Mouse (Mus musculus): ENCODE measurements around the gene Pik3r2. TPM values are rescaled to one million over a fixed set of nuclear protein-coding genes. Genes with fewer than 3 reads are reported as not detected.

Gene Pik3r2
- total RNA-seq, 2 experiments from 2014 or later = 173 TPM

DNA sequence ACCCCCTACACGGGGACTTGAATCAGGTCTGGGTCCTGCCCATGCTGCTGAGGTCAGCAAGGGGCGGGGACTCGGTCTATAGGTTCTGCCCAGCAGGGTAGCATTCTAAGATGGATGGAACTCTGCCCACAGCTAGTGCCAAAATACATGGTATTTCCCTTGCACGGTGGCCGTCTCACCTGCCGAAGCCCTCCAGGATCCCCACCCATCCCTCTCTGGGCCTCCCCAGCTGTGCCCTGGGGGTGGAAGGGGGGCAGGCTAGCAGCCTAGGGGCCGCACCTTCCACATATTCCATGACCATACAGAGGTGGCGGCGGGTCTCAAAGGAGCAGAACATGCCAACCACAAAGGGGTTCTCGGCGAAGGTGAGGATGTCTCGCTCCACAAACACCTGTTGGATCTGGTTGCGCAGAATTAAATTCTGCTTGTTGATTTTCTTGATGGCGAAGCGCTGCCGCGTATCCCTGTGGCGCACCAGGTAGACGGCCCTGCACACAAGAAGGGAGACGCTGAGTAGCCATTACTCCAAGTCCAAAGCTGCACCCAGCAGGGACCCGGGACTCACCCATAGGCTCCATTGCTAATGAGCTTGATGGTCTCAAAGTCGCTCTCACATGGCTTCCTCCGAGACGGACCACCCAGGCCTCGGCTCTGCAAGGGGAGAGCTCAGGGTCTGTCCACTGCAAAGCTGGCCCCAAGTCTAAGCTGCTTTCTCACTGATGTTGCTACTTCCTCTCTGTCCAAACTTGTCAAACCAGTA is 10.0 kb upstream of the Pik3r2 start:
- no peak for DNase-seq (ENCODE audit: extremely low spot score in 1 of 2, low spot score in 2 of 2)
- intact Hi-C loops (cut with DNase I) = no loop called here

DNA sequence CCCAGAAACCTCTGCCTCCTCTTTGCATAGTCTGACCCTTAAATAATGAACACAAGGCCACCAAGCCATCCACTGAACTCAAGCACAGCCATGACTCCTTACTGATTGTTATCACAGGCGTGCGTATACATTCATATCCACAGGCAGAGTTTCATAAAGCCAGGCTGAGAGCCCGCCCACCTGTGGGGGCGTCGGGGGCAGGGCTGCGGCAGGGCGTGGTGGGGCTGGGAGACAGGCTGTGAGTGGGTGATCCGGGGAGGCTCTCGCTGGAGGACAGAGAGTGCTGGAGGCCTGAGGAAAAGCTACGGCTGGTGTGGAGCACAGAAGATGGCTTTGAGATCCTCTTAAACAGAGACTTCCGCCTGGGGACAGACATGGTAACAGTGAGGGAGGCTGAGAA is 3.6 kb upstream of the Pik3r2 start:
- DNase-seq (ENCODE audit: extremely low spot score in 1 of 2, low spot score in 2 of 2) = no peak
- intact Hi-C loops (cut with DNase I) = no loop called here

DNA sequence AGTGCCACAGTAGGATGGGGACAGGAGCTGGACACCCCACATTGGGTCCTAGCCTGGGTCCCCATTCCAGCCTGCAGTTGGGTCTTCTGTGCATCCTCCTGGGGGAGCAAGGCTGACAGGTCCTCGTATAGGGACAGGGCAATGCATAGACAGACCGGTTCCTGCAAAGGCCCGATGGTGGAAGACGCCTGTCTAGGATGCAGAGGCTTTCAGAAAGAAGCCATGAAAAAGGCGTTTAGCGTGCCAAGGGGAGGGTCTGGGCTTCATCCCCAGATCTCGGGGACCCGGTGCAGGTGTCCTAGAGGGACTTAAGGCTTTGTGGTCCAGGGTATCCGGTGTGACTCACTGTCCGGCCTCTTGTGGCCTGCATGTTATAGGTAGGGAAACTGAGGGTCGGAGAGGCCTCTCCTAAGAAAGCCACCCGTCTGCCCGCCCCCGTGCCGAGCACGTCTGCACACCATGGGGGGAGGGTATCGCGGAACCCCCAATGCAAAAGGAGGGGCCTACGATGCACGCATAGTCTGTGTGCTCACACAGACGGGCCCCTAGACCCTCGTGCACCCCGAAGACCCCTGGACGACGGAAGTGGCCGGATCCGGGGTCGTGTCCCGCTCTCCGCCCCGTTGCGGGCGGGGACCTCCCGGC is 540 bp downstream of the Pik3r2 start:
- intact Hi-C loops (cut with DNase I) = no loop called here
- DNase-seq (ENCODE audit: extremely low spot score in 1 of 2, low spot score in 2 of 2) = peak in 1 of 2 experiments; percentile 73

DNA sequence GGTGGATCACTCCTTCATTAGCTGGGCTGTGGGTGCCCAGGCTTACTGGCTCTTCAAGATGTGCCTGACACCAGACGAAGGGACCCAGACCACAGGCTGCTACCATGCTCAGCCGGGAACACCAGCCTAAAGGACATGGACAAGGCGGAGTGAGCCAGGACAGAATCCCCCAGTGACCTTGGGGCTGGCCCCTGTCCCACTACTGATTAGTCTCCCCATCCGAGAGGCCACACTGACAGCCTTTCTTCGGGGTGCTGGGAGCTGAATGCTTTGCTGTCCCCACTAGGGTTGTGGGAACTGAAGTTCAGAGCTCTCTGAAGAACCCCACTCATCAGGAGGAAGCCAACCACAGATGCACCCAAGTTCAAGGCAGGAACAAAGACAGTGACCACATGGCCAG is 1.3 kb downstream of the Pik3r2 start:
- DNase-seq (ENCODE audit: extremely low spot score in 1 of 2, low spot score in 2 of 2) = no peak
- intact Hi-C loops (cut with DNase I) = no loop called here

DNA sequence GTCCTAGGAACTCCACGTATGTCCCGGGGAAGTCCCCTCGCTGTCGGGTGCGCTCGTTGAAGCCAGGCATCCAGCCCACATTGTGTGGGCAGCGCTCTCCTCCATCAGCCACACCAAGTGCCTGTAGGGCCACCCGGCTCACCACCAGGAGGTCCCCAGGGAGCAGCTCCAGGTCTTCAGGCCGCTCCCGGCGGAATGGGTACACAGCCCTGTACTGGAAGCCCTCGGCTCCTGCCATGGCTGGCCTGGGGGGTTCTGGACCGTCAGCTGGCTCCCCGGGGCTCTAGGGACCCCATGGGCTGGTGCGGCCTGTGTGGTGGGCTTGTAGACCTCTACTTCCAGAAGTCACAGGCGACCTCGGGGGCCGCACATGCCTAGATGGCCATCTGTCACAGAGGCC is 1.8 kb downstream of the Pik3r2 start:
- intact Hi-C loops (cut with DNase I) = no loop called here
- no peak for DNase-seq (ENCODE audit: extremely low spot score in 1 of 2, low spot score in 2 of 2)

DNA sequence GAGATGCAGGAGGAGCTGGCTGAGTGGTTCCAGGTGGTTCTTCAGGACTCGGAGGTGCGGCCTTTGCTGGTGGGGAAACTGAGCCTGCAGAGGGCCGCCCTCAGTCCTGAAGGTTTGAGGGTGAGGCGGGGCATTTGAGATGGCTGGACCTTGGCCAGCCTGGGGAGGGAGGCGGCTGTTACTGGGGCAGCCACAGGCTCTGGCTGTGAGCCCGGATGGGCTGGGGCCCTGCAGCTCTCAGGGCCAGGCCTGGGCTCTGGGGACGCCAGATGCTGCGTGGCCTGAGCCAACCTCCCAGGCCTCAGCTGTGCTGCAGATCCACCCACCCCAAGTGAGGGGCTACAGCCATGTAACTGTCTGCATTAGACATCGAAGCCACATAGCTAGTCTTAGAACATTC is 2.7 kb downstream of the Pik3r2 start:
- peak in 1 of 2 experiments; percentile 89 for DNase-seq (ENCODE audit: extremely low spot score in 1 of 2, low spot score in 2 of 2)
- intact Hi-C loops (cut with DNase I) = no loop called here

DNA sequence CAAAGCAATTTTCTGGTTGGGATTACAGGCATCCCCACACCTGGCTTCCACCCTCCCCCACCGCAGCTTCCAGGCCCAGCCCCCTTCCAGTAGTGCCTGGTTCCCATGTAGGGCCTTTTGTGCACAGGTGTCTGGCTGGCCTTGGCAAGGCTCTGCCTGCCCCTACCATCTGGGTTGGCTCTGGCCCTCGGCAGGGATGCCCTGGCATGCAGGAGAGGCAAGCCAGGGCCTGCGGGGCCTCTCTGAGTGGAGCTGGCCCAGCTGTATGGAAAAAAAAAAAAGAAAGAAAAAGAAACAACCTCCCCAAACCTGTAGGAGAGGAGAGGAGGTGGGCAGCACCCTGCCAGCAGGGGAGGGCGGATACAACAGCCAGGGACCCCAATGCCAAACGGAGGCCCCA is 3.1 kb downstream of the Pik3r2 start:
- intact Hi-C loops (cut with DNase I) = no loop called here
- DNase-seq (ENCODE audit: extremely low spot score in 1 of 2, low spot score in 2 of 2) = no peak

DNA sequence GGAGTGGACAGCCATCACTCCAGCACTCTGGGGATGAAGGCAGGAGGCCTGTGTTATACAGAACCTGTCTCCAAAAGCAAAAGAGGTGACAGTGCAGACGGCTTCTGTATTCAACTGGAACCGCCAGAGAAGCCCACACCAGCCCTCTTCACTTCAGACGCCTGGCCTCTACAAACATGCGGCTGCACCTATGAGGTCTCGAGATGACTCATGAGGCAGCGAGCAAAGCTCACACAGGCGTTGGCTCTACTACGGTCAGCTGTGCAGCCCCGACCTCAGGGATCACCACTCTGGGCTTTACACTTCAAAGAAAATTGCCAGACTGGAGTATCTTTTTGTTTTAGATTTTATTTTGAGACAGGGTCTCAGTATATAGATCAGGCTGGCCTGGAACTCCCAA is 3.6 kb downstream of the Pik3r2 start:
- intact Hi-C loops (cut with DNase I) = no loop called here
- DNase-seq (ENCODE audit: extremely low spot score in 1 of 2, low spot score in 2 of 2) = no peak

DNA sequence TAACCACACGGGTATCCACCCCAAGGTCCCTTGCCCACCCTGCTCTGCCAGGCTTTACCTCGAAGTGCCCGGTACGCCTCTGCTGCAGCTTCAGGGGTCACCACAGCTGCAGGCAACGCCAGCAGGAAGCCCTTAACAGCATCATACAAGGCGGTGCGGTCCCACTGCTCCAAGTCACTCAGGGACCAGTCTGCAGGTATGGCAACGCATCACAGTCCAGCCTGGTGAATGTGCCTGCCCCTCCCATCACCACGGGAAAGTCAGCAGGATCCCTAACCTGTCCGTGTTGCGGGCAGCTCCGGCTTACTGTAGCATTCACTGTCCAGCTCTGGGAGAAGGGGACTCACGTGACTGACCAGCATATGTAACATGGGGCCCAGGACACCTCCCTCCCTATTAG is 4.4 kb downstream of the Pik3r2 start:
- DNase-seq (ENCODE audit: extremely low spot score in 1 of 2, low spot score in 2 of 2) = no peak
- intact Hi-C loops (cut with DNase I) = no loop called here

DNA sequence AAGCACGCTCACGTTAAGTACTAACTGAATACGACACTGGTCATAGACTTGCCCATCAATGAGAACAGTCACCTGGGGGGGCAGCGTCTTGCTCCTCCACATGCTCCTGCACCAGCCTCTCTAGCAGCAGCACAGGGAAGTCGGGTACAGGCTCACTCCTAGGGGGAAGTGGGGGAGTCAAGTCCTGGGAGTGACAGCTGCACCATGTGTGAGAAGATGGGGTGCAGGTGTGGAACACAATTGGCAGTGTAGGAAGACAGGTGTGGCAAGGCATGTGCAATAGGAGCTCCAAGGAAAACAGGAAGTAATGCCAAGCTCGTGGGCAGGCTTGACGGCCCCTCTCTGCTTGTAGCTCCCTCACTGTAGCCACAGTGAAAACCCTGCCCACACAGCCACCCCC is 5.3 kb downstream of the Pik3r2 start:
- intact Hi-C loops (cut with DNase I) = no loop called here
- DNase-seq (ENCODE audit: extremely low spot score in 1 of 2, low spot score in 2 of 2) = no peak

DNA sequence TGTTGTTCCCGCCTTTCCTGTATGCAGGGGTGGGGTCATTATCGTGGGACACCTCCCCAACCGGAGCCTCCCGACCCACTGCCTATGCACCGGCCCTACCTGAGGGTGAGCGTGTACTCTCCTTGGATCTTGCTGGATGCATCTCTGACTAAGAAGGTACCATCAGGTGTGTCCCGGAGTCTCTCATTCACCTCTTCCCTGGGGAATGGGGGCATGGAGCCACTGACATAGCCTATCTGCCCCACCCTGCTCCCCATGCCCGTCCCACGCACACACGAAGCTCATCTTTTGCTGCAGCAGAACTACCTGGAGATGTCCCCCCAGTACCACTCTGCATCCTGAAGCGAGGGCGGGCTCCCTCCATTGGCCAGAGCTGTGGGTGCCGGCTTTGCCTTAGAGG is 5.8 kb downstream of the Pik3r2 start:
- intact Hi-C loops (cut with DNase I) = no loop called here
- no peak for DNase-seq (ENCODE audit: extremely low spot score in 1 of 2, low spot score in 2 of 2)

DNA sequence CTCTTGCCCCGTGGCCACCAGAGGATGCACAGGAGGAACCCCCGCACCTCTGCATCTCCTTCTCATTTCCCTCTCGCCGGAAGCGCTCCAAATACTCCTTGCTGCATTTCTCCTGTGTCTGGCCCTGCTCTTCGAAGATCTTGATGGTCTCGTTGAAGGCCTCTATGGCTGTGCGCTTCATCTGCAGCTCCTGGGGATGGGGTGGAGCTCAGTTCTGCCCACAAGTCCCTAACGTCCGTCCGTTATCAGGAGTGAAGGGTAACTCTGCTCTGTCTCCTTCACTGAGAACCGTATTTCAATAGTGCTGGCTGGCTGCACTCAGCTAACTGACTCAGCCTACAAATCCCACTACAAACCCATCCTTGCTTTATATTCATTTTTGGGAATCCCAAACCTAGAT is 6.7 kb downstream of the Pik3r2 start:
- intact Hi-C loops (cut with DNase I) = no loop called here
- DNase-seq (ENCODE audit: extremely low spot score in 1 of 2, low spot score in 2 of 2) = no peak

DNA sequence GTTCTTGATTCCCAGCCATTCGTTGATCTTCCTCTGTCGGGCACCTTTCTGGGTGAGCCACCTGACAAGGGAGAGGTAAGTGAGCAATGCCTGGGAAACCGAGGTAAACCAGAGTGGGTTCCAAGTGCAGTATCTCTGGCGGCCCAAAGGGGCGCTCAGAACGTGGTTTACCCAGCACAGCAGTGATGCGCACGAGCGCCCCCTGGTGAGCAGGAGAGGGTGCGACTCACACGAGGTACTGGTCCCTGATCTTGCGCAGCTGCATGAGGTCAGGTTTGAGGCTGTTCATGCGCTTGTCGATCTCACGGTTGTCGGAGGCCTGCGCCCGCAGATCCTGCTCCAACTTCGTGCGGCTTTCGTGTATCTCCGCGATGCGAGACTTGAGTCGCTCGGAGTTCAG is 7.2 kb downstream of the Pik3r2 start:
- intact Hi-C loops (cut with DNase I) = no loop called here
- peak; percentile 91 to 96 for DNase-seq (ENCODE audit: extremely low spot score in 1 of 2, low spot score in 2 of 2)

DNA sequence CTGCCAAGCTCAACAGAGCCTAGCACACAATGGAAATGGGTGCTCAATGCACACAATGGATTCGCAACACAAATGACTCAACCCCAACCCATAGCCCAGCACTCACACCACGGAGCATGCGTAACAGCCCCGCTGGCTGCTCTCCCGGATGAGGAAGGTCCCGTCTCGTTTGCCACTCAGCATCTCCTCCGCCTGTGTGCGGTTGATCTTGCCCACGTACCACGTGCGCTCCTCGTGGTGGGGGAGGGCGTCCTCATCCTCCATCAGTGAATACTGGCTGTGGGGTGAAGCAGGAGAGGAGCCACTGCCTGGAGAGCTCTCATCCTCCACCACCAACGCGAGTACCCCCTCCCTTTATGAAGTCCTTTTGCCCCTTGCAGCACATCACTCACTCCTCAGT is 7.6 kb downstream of the Pik3r2 start:
- intact Hi-C loops (cut with DNase I) = no loop called here
- peak in 1 of 2 experiments; percentile 63 for DNase-seq (ENCODE audit: extremely low spot score in 1 of 2, low spot score in 2 of 2)

DNA sequence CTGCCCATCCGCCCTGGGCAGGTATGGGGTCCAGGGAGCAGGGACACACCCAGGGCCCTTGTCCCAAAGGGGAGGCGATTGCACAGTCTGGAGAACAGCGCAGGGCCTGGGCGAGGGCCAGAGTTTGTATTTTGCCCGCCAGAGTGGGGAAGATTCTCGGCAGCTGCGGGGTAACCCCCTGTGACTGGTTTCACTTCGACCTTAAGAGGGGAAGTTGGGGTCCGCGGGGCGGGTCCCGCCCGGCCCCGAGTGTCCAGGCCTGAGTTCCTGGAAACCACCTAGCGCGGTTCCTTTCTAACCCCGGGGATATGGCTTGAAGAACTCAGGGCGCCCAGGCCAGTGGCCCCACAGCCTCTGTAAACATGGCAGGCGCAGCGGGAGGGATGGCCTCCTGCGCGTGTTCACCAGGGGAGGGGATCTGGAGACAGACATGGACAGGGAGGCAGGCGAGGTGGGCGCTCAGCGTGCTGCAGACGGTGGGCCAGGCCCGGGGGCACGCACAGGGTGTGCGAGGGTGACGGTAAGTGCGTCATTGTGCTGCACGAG is 8.2 kb downstream of the Pik3r2 start:
- intact Hi-C loops (cut with DNase I) = no loop called here
- peak in 1 of 2 experiments; percentile 63 for DNase-seq (ENCODE audit: extremely low spot score in 1 of 2, low spot score in 2 of 2)

DNA sequence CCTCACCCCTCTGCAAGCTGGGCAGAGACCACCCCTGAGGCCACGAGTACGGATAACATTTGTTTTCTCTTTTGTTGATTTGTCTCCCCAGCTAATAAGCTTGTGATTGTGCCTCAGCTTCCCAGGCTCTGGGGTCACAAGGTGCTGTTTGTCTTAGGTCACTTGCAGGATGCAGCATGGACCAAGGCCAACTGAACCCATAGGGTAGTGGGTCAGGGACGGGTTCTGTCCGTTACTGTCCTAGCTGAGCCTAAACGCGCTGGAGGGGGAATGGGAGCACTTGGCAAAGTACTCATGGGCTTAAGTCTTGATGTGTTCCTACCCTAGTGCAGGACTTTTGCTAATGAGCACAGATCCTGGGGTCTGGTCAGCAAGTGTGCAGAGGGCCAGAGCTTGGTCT is 9.0 kb downstream of the Pik3r2 start:
- intact Hi-C loops (cut with DNase I) = no loop called here
- no peak for DNase-seq (ENCODE audit: extremely low spot score in 1 of 2, low spot score in 2 of 2)

DNA sequence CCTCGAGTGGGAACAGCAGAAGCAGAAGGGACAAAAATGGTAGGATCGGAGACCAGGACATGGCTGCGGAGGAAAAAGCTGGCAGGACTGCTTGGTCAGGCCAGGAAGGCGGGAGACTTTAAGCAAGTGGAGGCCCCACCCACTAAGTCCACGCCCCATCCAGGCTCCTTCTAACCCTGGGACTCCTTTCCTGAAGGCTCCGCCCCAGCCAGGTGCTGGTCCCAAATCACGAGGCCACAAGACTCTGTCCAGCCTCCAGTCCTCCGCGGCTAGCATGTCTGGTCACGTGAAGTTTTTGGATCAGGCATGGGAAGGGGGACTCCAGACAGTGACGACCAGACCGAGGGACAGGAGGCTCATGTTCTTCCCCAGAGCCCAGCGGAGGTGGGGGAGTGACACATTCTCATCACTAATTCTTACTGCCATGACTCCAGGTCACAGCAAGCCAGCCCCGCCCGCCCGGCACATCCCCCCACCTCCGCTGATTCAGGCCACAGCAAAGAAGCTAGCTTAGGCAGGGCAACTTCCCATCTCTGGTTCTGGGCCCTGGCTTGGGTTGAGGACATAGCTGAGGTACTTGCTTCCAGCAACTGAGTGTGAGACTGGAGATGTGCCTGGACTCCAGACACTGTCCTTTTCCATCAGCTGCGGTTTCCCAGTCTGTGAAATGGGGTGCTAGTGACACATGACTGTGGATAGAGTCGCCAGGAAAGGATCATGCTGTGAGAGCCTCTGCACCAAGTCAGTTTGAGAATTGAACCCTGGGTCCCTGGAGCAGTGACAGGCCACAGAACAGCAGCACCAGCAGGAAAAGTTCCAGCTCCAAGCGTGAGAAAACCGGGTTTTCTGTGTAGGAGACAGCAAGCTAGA is 9.7 kb downstream of the Pik3r2 start:
- intact Hi-C loops (cut with DNase I) = no loop called here
- peak in 1 of 2 experiments; percentile 76 for DNase-seq (ENCODE audit: extremely low spot score in 1 of 2, low spot score in 2 of 2)

DNA sequence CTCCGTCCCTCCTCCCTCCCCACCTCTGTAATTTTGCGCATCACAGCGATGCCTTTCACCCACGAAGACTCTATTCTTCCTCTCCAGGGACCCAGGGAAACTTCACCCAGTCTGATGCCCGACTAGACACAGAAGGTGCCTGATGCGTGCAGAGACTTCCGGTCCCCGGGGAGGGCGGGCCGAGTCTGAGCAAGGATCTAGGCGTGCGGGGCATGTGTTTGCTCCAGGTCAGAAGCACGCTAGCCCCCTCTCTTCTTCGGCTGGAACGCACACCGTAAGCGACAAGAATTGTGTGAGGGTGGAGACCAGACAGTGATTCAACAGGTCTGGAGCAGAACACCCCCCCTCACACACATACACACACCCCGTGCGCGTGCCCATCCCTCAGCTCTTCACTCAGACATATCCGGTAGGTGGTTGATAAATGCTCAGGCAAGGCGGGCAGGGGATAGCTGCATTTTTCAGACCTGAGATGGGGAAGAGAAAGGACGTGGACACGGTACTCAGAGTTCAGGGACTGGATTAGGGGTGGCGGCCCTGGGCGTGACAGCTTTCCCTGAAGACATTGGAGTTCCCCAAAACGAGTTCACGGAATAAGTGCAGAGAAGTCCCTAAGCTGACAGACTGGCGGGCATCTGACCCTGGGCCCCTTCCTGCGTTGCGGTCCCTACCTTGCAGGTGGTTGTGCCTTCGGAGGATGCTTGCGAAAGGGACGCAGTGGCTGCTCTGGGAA is 10.5 kb downstream of the Pik3r2 start:
- intact Hi-C loops (cut with DNase I) = no loop called here
- no peak for DNase-seq (ENCODE audit: extremely low spot score in 1 of 2, low spot score in 2 of 2)

DNA sequence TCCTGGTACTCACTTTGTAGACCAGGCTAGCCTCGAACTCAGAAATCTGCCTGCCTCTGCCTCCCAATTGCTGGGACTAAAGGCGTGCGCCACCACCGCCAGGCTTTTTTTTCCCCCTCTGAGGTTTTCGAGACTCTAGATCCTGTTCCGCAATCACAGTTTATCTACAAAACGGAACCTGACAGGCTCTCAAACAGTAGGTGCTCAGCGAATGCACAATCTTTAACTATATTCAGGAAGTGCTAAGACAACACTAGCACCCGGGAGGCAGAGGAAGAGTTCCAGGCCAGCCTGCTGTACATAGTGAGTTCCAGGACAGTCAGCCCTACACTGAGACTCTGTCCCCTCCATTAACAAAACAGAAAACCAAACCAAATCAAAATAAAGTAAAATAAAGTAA is 11.2 kb downstream of the Pik3r2 start:
- intact Hi-C loops (cut with DNase I) = no loop called here
- DNase-seq (ENCODE audit: extremely low spot score in 1 of 2, low spot score in 2 of 2) = no peak
